Mouse (Mus musculus) lung, adult 2 months (tissue): Measurements from ENCODE around the gene Timm13.

Experiments
- CTCF ChIP-seq: fragments of 200-500 bp; IDR thresholded peaks from 2 replicates; pipeline ENCODE4 v1.5.1; 2011; ENCODE audit warnings: mild to moderate bottlenecking, low read length, control low read depth; ENCODE audit not compliant: insufficient read depth
- POLR2A ChIP-seq: fragments of 200-500 bp; IDR thresholded peaks from 2 replicates; pipeline ENCODE4 v1.6.1; 2011; ENCODE audit warnings: low read depth, mild to moderate bottlenecking, control low read depth, low read length, borderline replicate concordance; ENCODE audit errors: extremely low read depth

DNA sequence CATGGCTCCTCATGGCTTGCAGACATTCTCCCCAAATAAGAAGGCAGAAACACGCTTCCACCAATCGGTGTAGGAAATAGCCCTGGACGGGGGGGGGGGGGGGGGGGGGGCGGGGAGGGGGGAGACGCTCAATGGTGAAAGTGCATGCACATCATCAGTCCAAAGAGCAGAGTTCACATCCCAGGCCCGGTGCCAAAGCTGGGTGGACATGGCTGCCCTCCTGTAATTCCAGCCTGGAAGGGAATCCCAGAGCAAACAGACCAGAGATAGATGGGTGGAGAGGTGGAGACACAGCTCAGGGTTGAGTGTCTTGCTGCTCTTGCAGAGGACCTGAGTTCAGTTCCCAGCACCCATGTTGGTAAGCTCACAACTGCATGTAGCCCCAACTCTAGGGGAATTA lies 29.8 kb downstream of the Timm13 start:
- TF ChIP-seq CTCF (no peak), POLR2A (no peak)
